Mouse (Mus musculus): ENCODE data around the gene Edar. TPM values are rescaled to one million over a fixed set of nuclear protein-coding genes. Genes with fewer than 3 reads are reported as not detected.

Edar gene
- polyA plus RNA-seq, 1 experiment from 2014 or later, result 0.23 TPM

- no peak overlapping the region for H3K9ac ChIP-seq (ENCODE audit: low read length)
These were observed 58.9 kb downstream of the Edar start for GRCm38 (mm10) chr10:58616565-58616964.

GRCm38 (mm10) chr10:58614601-58615000, 60.9 kb downstream of the Edar start:
- H3K27ac ChIP-seq (ENCODE audit: low read length), result no peak overlapping the region
- ATAC-seq (ENCODE audit: low read depth), result no peak
- no peaks in the 10 kb centered on the region for H3K4me1 ChIP-seq (replicated peaks; ENCODE audit: control insufficient read depth, insufficient read depth, low read length)
- H3K4me2 ChIP-seq (ENCODE audit: low read depth, low read length), result no peak overlapping the region
- H3K4me3 ChIP-seq (ENCODE audit: low read length), result no peak overlapping the region
- H3K36me3 ChIP-seq (ENCODE audit: control insufficient read depth, insufficient read depth, low read length), result no peaks in the 10 kb centered on the region
- 86% methylated on average over 6 of the region's 6 CpGs for WGBS
- no peak overlapping the region for H3K9ac ChIP-seq (ENCODE audit: low read length)
- H3K27me3 ChIP-seq (ENCODE audit: control insufficient read depth, insufficient read depth, low read depth, low read length), result no peaks in the 10 kb centered on the region
- H3K9me3 ChIP-seq (ENCODE audit: control insufficient read depth, low read length), result no peaks in the 10 kb centered on the region

More at GRCm38 (mm10) chr10:58616565-58616964, 58.9 kb downstream of the Edar start:
- no peak overlapping the region for H3K4me2 ChIP-seq (ENCODE audit: low read depth, low read length)
- H3K9me3 ChIP-seq (ENCODE audit: control insufficient read depth, low read length), result no peaks in the 10 kb centered on the region
- 68% methylated on average over 5 of the region's 5 CpGs for WGBS
- no peak overlapping the region for H3K4me3 ChIP-seq (ENCODE audit: low read length)
- H3K27ac ChIP-seq (ENCODE audit: low read length), result no peak overlapping the region
- no peaks in the 10 kb centered on the region for H3K27me3 ChIP-seq (ENCODE audit: control insufficient read depth, insufficient read depth, low read depth, low read length)
- no peaks in the 10 kb centered on the region for H3K36me3 ChIP-seq (ENCODE audit: control insufficient read depth, insufficient read depth, low read length)
- ATAC-seq (ENCODE audit: low read depth), result no peak
- H3K4me1 ChIP-seq (replicated peaks; ENCODE audit: control insufficient read depth, insufficient read depth, low read length), result no peaks in the 10 kb centered on the region

DNA sequence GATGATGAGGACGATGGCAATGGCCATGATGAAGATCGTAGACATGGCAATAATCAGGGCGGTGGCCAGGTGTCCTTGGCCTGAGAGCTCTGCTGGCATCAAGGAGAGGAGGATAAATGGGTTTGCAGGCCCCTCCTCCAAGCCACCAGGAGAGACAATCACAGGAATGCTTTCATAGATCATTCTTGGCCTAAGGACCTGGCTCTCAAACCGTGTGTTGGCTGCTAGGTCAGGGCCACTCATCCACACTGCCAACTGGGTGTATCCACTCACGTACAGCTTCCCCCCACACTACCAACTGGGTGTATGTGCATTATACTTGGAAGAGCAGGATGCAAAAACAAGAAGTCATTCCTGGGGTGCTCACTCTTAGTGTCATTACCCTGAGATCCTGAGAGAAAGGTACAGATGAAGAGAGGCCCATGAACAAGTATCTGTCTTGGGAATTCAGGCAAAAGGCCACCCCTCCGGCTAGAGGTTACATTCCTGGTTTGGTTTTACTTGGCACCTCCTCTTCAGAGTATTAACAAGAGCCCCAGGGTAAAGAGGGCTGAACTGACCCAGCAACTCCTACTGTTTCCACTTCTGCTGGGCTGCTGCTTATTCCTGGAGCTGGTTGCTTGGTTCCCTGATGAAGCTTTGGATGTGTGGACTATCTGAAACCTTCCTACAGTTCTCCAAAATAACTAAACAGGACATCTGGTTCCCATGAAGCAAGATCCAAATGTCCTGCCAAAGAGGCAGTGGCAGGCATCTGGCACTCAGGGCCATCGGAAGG, 64.8 kb downstream of the Edar start:
- Histone ChIP-seq H3K4me2 (ENCODE audit: low read depth, low read length) (no peak overlapping the region), H3K27ac (ENCODE audit: low read length) (no peak overlapping the region), H3K9me3 (ENCODE audit: control insufficient read depth, low read length) (no peaks in the 10 kb centered on the region), H3K9ac (ENCODE audit: low read length) (no peak overlapping the region), H3K27me3 (ENCODE audit: control insufficient read depth, insufficient read depth, low read depth, low read length) (no peaks in the 10 kb centered on the region), H3K4me1 (replicated peaks; ENCODE audit: control insufficient read depth, insufficient read depth, low read length) (no peaks in the 10 kb centered on the region), H3K4me3 (ENCODE audit: low read length) (no peak overlapping the region), H3K36me3 (ENCODE audit: control insufficient read depth, insufficient read depth, low read length) (no peaks in the 10 kb centered on the region)
- WGBS, result 77% methylated on average over 7 of the region's 7 CpGs
- no peak for ATAC-seq (ENCODE audit: low read depth)

- no peak overlapping the region for H3K4me3 ChIP-seq (ENCODE audit: low read length)
- peak; percentile 58 for ATAC-seq (ENCODE audit: low read depth)
- WGBS, result 42% methylated on average over 3 of the region's 3 CpGs
- H3K27me3 ChIP-seq (ENCODE audit: control insufficient read depth, insufficient read depth, low read depth, low read length), result no peaks in the 10 kb centered on the region
- no peaks in the 10 kb centered on the region for H3K9me3 ChIP-seq (ENCODE audit: control insufficient read depth, low read length)
- no peaks in the 10 kb centered on the region for H3K4me1 ChIP-seq (replicated peaks; ENCODE audit: control insufficient read depth, insufficient read depth, low read length)
- H3K4me2 ChIP-seq (ENCODE audit: low read depth, low read length), result no peak overlapping the region
- no peak overlapping the region for H3K27ac ChIP-seq (ENCODE audit: low read length)
- H3K36me3 ChIP-seq (ENCODE audit: control insufficient read depth, insufficient read depth, low read length), result no peaks in the 10 kb centered on the region
- H3K9ac ChIP-seq (ENCODE audit: low read length), result no peak overlapping the region
These were observed 66.6 kb downstream of the Edar start for GRCm38 (mm10) chr10:58608858-58609257.

DNA sequence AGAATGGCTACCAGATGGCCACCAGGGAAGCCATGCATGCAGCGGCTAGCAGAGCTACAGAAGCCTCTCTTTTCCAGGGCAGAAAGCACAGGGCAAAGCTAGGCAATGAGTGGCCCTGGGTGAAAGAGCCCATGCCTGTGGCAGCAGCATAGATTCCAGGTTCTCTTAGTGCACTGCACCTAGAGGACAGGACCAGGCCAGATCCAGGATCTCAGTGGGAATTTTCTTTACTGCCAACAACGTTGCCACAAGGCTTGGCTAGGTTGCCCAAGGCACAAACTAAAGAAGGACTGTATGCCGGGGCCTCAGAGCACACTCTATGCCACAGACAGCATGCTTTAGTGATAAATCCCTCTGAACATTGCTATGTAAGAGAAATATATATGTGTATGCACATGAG, 69.1 kb downstream of the Edar start:
- no peak overlapping the region for H3K27ac ChIP-seq (ENCODE audit: low read length)
- no peak overlapping the region for H3K4me2 ChIP-seq (ENCODE audit: low read depth, low read length)
- WGBS, result 76% methylated on average over 3 of the region's 3 CpGs
- no peaks in the 10 kb centered on the region for H3K36me3 ChIP-seq (ENCODE audit: control insufficient read depth, insufficient read depth, low read length)
- no peak for ATAC-seq (ENCODE audit: low read depth)
- no peaks in the 10 kb centered on the region for H3K4me1 ChIP-seq (replicated peaks; ENCODE audit: control insufficient read depth, insufficient read depth, low read length)
- no peak overlapping the region for H3K9ac ChIP-seq (ENCODE audit: low read length)
- H3K9me3 ChIP-seq (ENCODE audit: control insufficient read depth, low read length), result no peaks in the 10 kb centered on the region
- H3K4me3 ChIP-seq (ENCODE audit: low read length), result no peak overlapping the region
- no peaks in the 10 kb centered on the region for H3K27me3 ChIP-seq (ENCODE audit: control insufficient read depth, insufficient read depth, low read depth, low read length)

DNA sequence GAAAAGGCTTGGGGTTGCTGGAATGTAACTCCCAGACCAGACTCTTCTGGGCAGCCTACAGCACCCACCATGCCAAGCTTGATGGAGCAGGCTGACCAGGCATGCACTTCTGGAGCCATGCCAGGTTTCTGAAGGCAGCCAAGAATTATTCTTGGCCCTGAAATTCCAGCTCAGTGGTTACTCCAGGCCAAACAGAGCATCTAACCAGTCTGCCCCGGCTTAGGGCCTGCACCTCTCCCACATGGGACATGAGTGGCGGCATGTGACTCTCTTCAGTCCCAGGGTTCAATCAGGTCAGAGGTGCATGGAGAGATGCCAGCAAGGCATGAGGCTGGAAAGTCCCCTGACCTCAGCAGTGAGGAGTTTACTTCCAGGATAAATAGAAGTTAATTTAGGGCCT, 70.7 kb downstream of the Edar start:
- Histone ChIP-seq H3K4me1 (replicated peaks; ENCODE audit: control insufficient read depth, insufficient read depth, low read length) (no peaks in the 10 kb centered on the region), H3K9ac (ENCODE audit: low read length) (no peak overlapping the region), H3K27me3 (ENCODE audit: control insufficient read depth, insufficient read depth, low read depth, low read length) (no peaks in the 10 kb centered on the region), H3K9me3 (ENCODE audit: control insufficient read depth, low read length) (no peaks in the 10 kb centered on the region), H3K4me2 (ENCODE audit: low read depth, low read length) (no peak overlapping the region), H3K36me3 (ENCODE audit: control insufficient read depth, insufficient read depth, low read length) (no peaks in the 10 kb centered on the region), H3K27ac (ENCODE audit: low read length) (peak overlapping the region; percentile 12; the same call in 1 of the 2 replicates), H3K4me3 (ENCODE audit: low read length) (no peak overlapping the region)
- 59% methylated on average over 2 of the region's 2 CpGs for WGBS
- ATAC-seq (ENCODE audit: low read depth), result peak; percentile 82

GRCm38 (mm10) chr10:58601946-58602345, 73.5 kb downstream of the Edar start:
- Histone ChIP-seq H3K9me3 (ENCODE audit: control insufficient read depth, low read length) (no peaks in the 10 kb centered on the region), H3K9ac (ENCODE audit: low read length) (no peak overlapping the region), H3K27ac (ENCODE audit: low read length) (no peak overlapping the region), H3K27me3 (ENCODE audit: control insufficient read depth, insufficient read depth, low read depth, low read length) (no peaks in the 10 kb centered on the region), H3K4me3 (ENCODE audit: low read length) (no peak overlapping the region), H3K4me2 (ENCODE audit: low read depth, low read length) (no peak overlapping the region), H3K4me1 (replicated peaks; ENCODE audit: control insufficient read depth, insufficient read depth, low read length) (no peaks in the 10 kb centered on the region), H3K36me3 (ENCODE audit: control insufficient read depth, insufficient read depth, low read length) (no peaks in the 10 kb centered on the region)
- ATAC-seq (ENCODE audit: low read depth), result no peak
- 73% methylated on average over 7 of the region's 7 CpGs for WGBS

GRCm38 (mm10) chr10:58601431-58601901, 74.0 kb downstream of the Edar start:
- H3K4me1 ChIP-seq (replicated peaks; ENCODE audit: control insufficient read depth, insufficient read depth, low read length), result no peaks in the 10 kb centered on the region
- no peaks in the 10 kb centered on the region for H3K36me3 ChIP-seq (ENCODE audit: control insufficient read depth, insufficient read depth, low read length)
- H3K4me3 ChIP-seq (ENCODE audit: low read length), result no peak overlapping the region
- H3K9me3 ChIP-seq (ENCODE audit: control insufficient read depth, low read length), result no peaks in the 10 kb centered on the region
- H3K27ac ChIP-seq (ENCODE audit: low read length), result no peak overlapping the region
- no peak overlapping the region for H3K9ac ChIP-seq (ENCODE audit: low read length)
- H3K27me3 ChIP-seq (ENCODE audit: control insufficient read depth, insufficient read depth, low read depth, low read length), result no peaks in the 10 kb centered on the region
- H3K4me2 ChIP-seq (ENCODE audit: low read depth, low read length), result no peak overlapping the region
- no peak for ATAC-seq (ENCODE audit: low read depth)
- 55% methylated on average over 6 of the region's 6 CpGs for WGBS

DNA sequence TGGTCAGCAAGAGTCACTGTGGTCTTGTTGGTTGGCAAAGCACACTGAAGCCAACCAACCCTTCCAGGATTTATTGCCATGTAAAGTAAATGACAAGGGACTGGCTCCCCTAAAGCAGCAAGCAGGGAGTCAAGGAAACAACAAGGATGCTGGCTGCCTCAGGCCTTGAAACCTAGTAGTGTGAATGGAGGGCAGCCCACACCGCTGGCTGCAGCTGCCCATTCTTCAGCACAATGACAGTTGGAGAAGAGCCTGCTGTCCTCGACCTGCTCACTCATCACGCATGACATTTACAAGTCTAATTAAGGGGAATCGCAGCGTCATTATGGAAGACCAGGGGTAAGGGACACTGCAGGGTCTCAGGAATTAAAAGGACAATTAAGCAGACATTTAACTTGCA, 74.5 kb downstream of the Edar start:
- no peaks in the 10 kb centered on the region for H3K4me1 ChIP-seq (replicated peaks; ENCODE audit: control insufficient read depth, insufficient read depth, low read length)
- H3K36me3 ChIP-seq (ENCODE audit: control insufficient read depth, insufficient read depth, low read length), result no peaks in the 10 kb centered on the region
- 32% methylated on average over 5 of the region's 5 CpGs for WGBS
- ATAC-seq (ENCODE audit: low read depth), result no peak
- H3K4me2 ChIP-seq (ENCODE audit: low read depth, low read length), result no peak overlapping the region
- H3K27ac ChIP-seq (ENCODE audit: low read length), result no peak overlapping the region
- H3K9ac ChIP-seq (ENCODE audit: low read length), result no peak overlapping the region
- no peaks in the 10 kb centered on the region for H3K27me3 ChIP-seq (ENCODE audit: control insufficient read depth, insufficient read depth, low read depth, low read length)
- no peaks in the 10 kb centered on the region for H3K9me3 ChIP-seq (ENCODE audit: control insufficient read depth, low read length)
- no peak overlapping the region for H3K4me3 ChIP-seq (ENCODE audit: low read length)

Measured in lung, embryonic 16.5 days (tissue).